ENCODE assay signal across 17 mouse cellular contexts in genomic region chr6:48589194-48589750, GRCm38 (mm10). TPM values are rescaled to one million over a fixed set of nuclear protein-coding genes. Genes with fewer than 3 reads are reported as not detected.
DNase-seq lines count a peak whose midpoint lies in the region; ATAC-seq lines count a peak whose summit lies in the region.
"Had no signal": no experiment of that assay in that cellular context is flagged by ENCODE, and none has a peak within 500 bp of the region (broad histone marks: within the 10 kb centered on the region; RNA-seq: fewer than 3 reads in every experiment).

Gm45021 (plus strand) TSS chr6:48589610.

- 7% methylated on average over 6 of the region's 6 CpGs for WGBS in heart, embryonic 16.5 days
- 14% methylated on average over 6 of the region's 6 CpGs for WGBS in lung, embryonic 16.5 days
- 20% methylated on average over 6 of the region's 6 CpGs for WGBS in embryonic facial prominence, embryonic 15.5 days

- peak within 1 kb of the TSS; percentile 18 for H3K4me2 ChIP-seq in heart, embryonic 16.5 days (ENCODE audit: low read depth, low read length)
- H3K4me2 ChIP-seq in lung, embryonic 16.5 days (ENCODE audit: low read depth, low read length): no peak within 1 kb of the TSS
- no peak within 1 kb of the TSS for H3K4me2 ChIP-seq in embryonic facial prominence, embryonic 15.5 days (replicated peaks)
- H3K4me2 ChIP-seq: hindbrain, embryonic 13.5 days; lung, embryonic 15.5 days; midbrain, embryonic 12.5 days had no signal

- H3K27me3 ChIP-seq in heart, embryonic 16.5 days (ENCODE audit: control insufficient read depth, insufficient read depth, low read length): no peaks in the 10 kb centered on the region
- no peaks in the 10 kb centered on the region for H3K27me3 ChIP-seq in lung, embryonic 16.5 days (ENCODE audit: control insufficient read depth, insufficient read depth, low read depth, low read length)
- no peaks in the 10 kb centered on the region for H3K27me3 ChIP-seq in embryonic facial prominence, embryonic 15.5 days
- H3K27me3 ChIP-seq: hindbrain, embryonic 13.5 days; lung, embryonic 15.5 days; midbrain, embryonic 12.5 days; Patski had no signal

- DNase-seq in heart, adult 9 months (ENCODE audit: low spot score in 2 of 2): no peak
- DNase-seq in lung, postnatal 14 days: no peak
- peak; percentile 61 for DNase-seq in skeletal muscle tissue, adult 2 months (ENCODE audit: low read depth, low spot score)
- DNase-seq: cerebellum, adult 8-10 months; kidney, adult 8-10 months had no signal

- H3K9me3 ChIP-seq in heart, embryonic 16.5 days (replicated peaks; ENCODE audit: control insufficient read depth, low read length): 0 out of 2 replicates have a peak, but pooled peaks cover 3% of the 10 kb centered on the region
- H3K9me3 ChIP-seq in lung, embryonic 16.5 days (ENCODE audit: control insufficient read depth, low read length): no peaks in the 10 kb centered on the region
- no peaks in the 10 kb centered on the region for H3K9me3 ChIP-seq in embryonic facial prominence, embryonic 15.5 days (replicated peaks)
- H3K9me3 ChIP-seq: hindbrain, embryonic 13.5 days; lung, embryonic 15.5 days; midbrain, embryonic 12.5 days had no signal

- H3K4me3 ChIP-seq in heart, embryonic 16.5 days (ENCODE audit: low read length): no peak within 1 kb of the TSS
- no peak within 1 kb of the TSS for H3K4me3 ChIP-seq in lung, embryonic 16.5 days (ENCODE audit: low read length)
- H3K4me3 ChIP-seq in embryonic facial prominence, embryonic 15.5 days (replicated peaks): no peak within 1 kb of the TSS
- H3K4me3 ChIP-seq: hindbrain, embryonic 13.5 days; lung, embryonic 15.5 days; midbrain, embryonic 12.5 days had no signal

- peak within 1 kb of the TSS; percentile 78 for H3K27ac ChIP-seq in heart, embryonic 16.5 days (ENCODE audit: low read length)
- H3K27ac ChIP-seq in lung, embryonic 16.5 days (ENCODE audit: low read length): no peak within 1 kb of the TSS
- 0 out of 2 replicates have a peak within 1 kb of the TSS, but pooled peaks have one; percentile 22 for H3K27ac ChIP-seq in embryonic facial prominence, embryonic 15.5 days (replicated peaks)
- H3K27ac ChIP-seq: hindbrain, embryonic 13.5 days; lung, embryonic 15.5 days; midbrain, embryonic 12.5 days had no signal

- H3K9ac ChIP-seq in heart, embryonic 16.5 days (ENCODE audit: low read length): peak within 1 kb of the TSS; percentile 60
- H3K9ac ChIP-seq in lung, embryonic 16.5 days (ENCODE audit: low read length): 0 out of 2 replicates have a peak within 1 kb of the TSS, but pooled peaks have one; percentile 19
- H3K9ac ChIP-seq in embryonic facial prominence, embryonic 15.5 days: no peak within 1 kb of the TSS
- H3K9ac ChIP-seq: hindbrain, embryonic 13.5 days; lung, embryonic 15.5 days; midbrain, embryonic 12.5 days had no signal

- ATAC-seq in heart, embryonic 16.5 days (replicated peaks; ENCODE audit: extremely low read depth, insufficient read depth, low FRiP score): peak; percentile 21
- no peak for ATAC-seq in lung, embryonic 16.5 days (ENCODE audit: low read depth)
- no peak for ATAC-seq in embryonic facial prominence, embryonic 15.5 days (ENCODE audit: insufficient number of reproducible peaks, low FRiP score, low TSS enrichment, low read depth)
- ATAC-seq in CD4-positive, CD25-positive, alpha-beta regulatory T cell, adult 4 months: no peak
- ATAC-seq: Patski had no signal

- H3K4me1 ChIP-seq in heart, embryonic 16.5 days (ENCODE audit: control insufficient read depth, insufficient read depth, low read length): peaks cover 17% of the 10 kb centered on the region
- peaks cover 5% of the 10 kb centered on the region for H3K4me1 ChIP-seq in lung, embryonic 16.5 days (replicated peaks; ENCODE audit: control insufficient read depth, insufficient read depth, low read length)
- peaks cover 13% of the 10 kb centered on the region for H3K4me1 ChIP-seq in embryonic facial prominence, embryonic 15.5 days

- no peaks in the 10 kb centered on the region for H3K36me3 ChIP-seq in heart, embryonic 16.5 days (ENCODE audit: control insufficient read depth, insufficient read depth)
- no peaks in the 10 kb centered on the region for H3K36me3 ChIP-seq in lung, embryonic 16.5 days (ENCODE audit: control insufficient read depth, insufficient read depth, low read length)
- H3K36me3 ChIP-seq in embryonic facial prominence, embryonic 15.5 days: no peaks in the 10 kb centered on the region
- H3K36me3 ChIP-seq: hindbrain, embryonic 13.5 days; lung, embryonic 15.5 days; midbrain, embryonic 12.5 days had no signal

RNA-seq across cellular contexts. Expression of gene Gm45021, which starts in this region (rescaled TPM):
- polyA plus RNA-seq in heart, embryonic 16.5 days (2015; fragmentation: Nextera tagmentation; extraction: Ambion mirVana): not detected in 2 replicates
- polyA plus RNA-seq in lung, embryonic 16.5 days (2015; fragmentation: Nextera tagmentation; extraction: Ambion mirVana): not detected in 2 replicates
- polyA plus RNA-seq in embryonic facial prominence, embryonic 15.5 days (2015; fragmentation: Nextera tagmentation; extraction: Ambion mirVana): not detected in 2 replicates
- polyA plus RNA-seq in CD4-positive, CD25-positive, alpha-beta regulatory T cell, adult 4 months (2017; shearing (Covaris generic)): not detected
- polyA plus RNA-seq: brain, embryonic 14.5 days; forebrain, embryonic 11.5 days; limb, embryonic 11.5 days; lung, embryonic 15.5 days; midbrain, embryonic 12.5 days; neural tube, embryonic 14.5 days; Patski had no signal

Comparison
In these comparisons a context has a peak if more than half of its experiments do, and no peak if none do; other contexts are left out.
1. Peak in ATAC-seq, H3K27ac ChIP-seq, H3K9ac ChIP-seq and H3K4me2 ChIP-seq in heart, embryonic 16.5 days; RNA of the gene not detected or under 1 TPM.